Mouse (Mus musculus) cerebellum, postnatal 25 days (tissue): ENCODE data around the gene Epb41.
A peak's percentile ranks its signal among the peaks of the same experiment; 100 is the strongest.

Experiments
- DNase-seq, 2 experiments: peaks; one replicate each; pipeline ENCODE4 v3.0.0; 2021; ENCODE audit warnings: mixed read lengths in 2 of 2

The Epb41 gene

GRCm38 (mm10) chr4:132074077-132074932, 816 bp downstream of the Epb41 start, which contains the start of gene Gm10300:
Gene Gm10300, plus strand, starts transcription at chr4:132074697.
- peak; percentile 42 to 69 for DNase-seq

DNA sequence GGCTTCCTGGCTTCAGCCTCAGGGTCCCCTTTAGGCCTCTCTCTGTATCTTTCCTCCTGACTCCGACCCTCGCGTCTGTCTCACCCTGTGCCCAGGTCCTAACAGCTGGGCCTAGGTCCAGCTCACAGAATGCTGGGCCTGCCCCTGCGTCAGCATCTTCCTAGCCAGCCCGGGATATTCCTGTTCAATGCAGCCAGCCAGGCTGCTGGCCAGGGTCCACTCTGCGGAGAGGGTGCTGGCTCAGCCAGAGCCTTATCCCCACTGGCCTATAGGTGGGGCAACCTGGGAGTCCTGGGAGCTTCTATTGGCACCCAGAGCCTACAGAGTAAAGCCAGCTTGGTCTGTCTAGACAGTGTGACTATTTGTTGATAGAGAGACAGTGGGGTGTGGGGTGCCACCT, 2.2 kb downstream of the Epb41 start:
- DNase-seq: peak; percentile 61 to 64

DNA sequence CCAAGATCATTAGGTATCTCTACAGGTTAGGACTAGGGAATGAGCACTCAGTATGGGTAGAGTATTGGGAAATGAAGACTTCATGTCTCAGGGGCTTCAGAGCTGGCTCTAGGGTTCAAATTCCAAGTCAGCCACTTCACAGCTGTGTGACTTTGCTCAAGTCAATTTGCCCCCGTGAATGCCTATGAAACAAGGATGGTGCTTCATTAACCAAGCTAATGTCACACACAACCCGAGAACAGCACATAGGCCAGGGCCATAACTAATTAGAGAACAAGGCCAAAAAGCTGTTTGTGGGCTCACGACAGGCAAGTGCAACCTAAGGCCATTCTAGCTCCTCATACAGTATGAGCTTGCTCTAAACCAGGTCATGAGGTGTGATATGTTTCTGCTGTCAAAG, 3.0 kb downstream of the Epb41 start:
- DNase-seq: no peak

DNA sequence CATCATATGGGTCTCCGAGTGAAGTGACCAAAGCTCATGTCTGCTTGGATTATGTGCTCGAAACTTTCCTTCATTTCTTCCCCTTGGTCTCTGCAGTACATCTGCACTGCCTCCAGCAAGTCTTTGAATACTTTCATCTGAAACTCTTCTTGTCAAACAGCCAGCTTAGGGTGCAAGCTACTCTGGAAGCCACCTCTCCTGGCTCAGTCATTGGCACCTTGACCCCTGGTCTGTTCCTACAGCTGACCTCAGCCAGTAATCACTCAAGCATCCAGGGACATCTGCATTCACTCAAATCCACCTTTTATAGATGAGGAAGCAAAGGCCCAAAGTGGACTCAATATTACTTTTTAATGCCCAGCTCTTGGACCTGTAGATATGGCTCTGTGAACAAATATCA, 3.4 kb downstream of the Epb41 start:
- no peak for DNase-seq

DNA sequence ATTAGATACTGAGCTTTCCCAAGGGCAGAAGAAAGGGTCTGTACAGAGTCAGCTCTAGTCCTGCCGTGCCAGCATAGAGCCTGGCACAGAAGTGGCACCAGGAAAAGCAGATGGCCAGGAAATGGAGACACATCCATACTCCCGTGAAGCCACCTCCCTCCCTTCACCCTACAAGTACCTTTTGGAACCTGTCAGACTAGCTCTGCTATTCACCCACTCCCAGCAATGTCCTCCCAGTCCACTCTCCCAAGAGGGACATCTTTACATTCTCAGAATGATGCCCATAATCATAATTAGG, 7.2 kb downstream of the Epb41 start:
- peak in 1 of 2 experiments; percentile 80 for DNase-seq

DNA sequence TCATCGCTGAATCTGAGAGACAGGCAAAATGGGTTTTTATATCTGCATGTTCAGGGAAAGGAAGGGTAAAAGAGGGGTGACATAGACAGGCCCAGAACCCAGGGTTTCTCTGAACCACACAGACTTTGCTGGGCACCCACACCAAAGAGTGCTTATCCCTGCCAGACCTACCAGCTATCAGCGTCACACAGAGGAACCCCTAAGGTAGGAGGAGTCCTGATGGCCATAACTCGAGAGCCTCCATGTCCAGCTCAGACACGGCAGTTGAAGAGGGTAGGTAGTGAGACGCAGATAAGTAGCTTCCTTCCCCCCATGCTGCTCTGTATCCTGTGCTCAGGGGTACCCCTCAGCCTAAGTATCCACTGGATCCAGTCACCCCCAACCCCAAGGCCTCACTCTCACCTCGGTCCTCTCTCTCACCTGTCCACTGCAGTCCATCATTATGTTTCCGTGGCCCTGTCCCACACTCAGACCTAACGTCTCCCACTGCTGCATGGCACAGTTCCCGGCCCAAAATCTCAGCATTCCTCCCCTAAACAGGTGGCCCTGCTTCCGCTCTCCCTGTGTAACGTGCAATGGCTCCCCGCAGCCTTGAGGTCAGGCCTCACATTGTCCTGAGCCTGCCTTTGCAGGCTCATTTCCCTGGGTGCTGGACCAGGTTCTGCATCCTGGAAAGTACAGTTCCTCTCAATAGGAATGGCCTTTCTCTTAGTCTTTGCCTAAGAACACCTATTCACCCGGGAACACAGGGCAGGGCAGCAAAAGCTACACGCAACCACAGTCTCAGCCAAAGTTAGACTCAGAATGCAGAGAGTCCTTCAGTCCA, 7.8 kb downstream of the Epb41 start:
- DNase-seq: peak; percentile 74 to 78

GRCm38 (mm10) chr4:132066101-132066773, 8.9 kb downstream of the Epb41 start:
- DNase-seq: peak; percentile 72 to 81

GRCm38 (mm10) chr4:132065578-132065977, 9.5 kb downstream of the Epb41 start:
- DNase-seq: no peak

DNA sequence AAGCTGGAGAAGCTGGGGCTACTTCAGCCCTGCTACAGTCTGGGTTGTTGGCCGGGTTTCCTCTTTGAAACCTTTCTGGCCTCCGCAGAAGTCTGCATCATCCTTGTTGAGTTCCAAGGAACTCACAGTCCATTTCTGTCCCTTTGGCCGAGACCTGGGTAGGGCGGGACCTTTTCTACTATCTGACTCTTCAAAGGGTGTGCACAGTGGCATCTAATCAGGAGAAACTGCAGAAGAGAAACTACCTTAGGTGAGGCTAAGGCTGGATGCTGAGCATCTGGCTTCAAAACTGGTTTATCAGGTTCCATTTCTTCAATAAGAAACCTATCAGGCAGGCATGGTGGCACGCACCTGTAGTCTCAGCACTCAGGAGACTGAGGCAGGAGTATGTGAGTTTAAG, 10.6 kb downstream of the Epb41 start:
- no peak for DNase-seq

DNA sequence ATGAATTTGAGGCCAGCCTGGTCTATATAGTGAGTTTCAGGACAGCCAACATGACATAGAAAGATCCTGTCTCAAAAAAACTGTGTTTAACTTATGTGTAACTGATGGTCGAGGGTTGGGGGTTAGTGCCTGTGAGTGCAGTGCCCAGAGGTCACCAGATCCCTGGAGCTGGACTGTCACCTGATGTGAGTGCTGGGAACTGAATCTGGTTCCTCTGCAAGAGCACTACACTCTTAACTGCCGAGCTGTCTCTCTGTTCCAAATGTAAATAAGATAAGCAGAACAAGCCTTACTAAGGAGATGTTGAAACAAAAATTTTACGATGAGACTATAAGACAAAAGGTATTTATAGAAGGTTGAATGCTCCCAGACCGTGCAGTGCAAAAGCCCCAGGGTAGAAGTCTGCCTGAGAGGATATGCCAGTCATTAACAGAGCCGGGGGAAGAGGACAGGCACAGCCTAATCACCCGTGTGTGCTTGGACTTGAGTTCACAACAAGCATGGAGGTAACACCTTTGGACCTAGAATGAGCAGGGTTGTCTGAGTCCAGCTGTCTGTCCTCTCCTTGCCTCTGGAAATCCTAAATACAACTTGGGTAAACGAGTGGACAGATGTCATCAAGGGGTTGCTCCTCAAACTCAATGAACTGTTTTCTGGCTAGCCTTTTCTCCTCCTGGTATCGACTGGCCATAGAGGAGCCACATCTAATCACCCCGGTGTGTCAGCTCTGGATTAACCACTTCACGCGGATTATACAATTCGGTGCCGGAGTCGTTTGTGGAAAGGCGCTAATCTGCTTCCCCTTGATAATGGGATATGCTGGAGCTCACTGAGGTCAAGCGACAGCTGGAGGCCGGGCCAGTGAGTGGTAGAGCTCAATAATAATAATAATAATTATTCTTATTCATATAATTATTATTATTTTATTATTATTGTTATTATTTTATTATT, 11.9 kb downstream of the Epb41 start:
- no peak for DNase-seq

- no peak for DNase-seq
Observed at GRCm38 (mm10) chr4:132062289-132062688, 12.8 kb downstream of the Epb41 start.

DNA sequence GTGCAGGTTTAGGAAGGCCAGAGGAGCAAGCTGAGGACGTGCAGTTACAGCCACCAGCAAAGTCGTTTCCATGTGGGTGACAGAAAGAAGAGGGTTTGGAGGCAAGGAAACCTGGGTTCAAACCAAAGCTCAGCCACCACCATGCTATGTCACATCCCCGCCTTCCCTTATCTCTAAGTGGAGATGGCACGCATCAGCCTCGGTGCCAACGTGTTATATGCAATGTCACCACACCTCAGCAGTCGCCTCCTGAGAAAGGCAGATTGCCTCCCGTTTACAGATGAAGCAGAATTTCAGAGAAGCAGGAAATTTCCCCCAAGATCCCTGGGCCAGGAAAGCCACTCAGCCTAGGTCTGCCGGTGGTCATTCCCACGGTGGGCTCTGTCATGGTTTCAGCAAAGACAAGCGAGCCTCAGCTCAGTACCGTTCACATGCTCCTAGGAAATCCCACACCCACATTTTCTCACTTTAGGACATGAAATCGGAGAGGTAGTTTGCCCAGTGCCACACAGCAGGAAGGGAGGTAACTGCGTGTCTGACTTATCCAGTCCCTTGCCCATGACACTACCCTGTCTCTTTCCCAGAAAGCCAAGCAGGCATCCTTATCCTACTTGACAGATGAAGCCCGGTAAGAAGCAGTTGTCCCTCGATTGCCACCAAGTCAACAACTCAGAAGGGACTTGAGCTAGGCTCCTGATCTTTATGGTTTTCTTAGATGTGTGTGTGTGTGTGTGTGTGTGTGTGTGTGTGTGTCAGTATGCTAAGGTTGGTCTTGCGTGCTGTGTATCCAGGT, 14.9 kb downstream of the Epb41 start:
- no peak for DNase-seq

GRCm38 (mm10) chr4:132059541-132059940, 15.6 kb downstream of the Epb41 start:
- DNase-seq: no peak

GRCm38 (mm10) chr4:132057311-132057710, 17.8 kb downstream of the Epb41 start:
- no peak for DNase-seq

DNA sequence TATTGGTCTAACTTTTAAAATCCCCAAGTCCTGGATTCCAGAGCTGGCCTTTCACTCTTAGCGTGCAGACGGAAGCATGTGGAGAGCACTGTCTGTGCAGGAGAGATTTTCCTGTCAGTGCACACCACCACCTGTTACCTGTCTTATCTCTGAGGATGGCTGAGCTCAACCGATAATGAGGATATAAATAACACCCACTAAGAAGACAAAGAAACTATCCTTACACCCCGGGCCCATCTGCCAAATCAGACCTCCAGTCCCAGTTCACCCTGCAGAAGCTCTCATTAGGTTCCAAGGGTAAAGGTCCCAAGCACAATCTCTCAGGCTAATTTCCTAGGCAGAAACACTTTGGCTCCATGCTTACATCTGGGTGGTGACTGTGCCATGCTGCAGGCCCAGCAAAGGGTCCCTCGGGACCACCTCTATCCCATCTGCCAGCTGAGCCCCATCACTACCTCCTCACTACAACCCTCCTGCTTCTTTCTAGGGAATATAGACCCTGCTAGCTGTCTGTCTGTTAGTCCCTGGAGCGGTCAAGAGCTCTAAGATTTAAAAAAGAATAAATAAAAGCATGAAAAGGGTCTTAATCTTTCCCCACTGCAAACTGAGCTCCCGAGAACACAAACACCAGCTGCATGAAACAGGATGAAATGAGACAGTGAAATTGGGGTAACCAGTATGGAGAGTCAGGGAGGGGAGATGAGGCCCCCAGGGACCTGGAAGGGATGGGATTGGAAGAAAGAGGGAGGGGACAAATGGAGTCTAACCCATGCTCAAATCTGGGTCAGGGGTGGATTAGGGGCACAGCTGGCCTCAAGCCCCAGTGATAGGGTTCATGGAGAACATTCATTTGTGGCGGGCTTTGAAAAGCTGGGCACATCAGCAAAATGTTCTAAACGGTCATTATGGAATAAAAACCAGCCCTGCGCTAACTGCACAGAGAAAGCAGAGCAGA, 23.5 kb downstream of the Epb41 start:
- DNase-seq: no peak

GRCm38 (mm10) chr4:132049549-132050200, 25.4 kb downstream of the Epb41 start:
- DNase-seq: peak; percentile 70 to 76

GRCm38 (mm10) chr4:132048995-132049404, 26.1 kb downstream of the Epb41 start:
- DNase-seq: peak; percentile 91 to 96

GRCm38 (mm10) chr4:132048011-132048991, 26.8 kb downstream of the Epb41 start:
- DNase-seq: peak; percentile 86
